Mouse (Mus musculus): Measurements from ENCODE around the gene Vmn2r16.

Vmn2r16 gene

GRCm38 (mm10) chr5:109329862-109330261 is at the start of gene Vmn2r16:
Gene Vmn2r16 (plus strand): TSS chr5:109330162.
- DNase-seq: no peak

GRCm38 (mm10) chr5:109294655-109295054 is 35.3 kb upstream of the Vmn2r16 start:
- no peak for DNase-seq

DNA sequence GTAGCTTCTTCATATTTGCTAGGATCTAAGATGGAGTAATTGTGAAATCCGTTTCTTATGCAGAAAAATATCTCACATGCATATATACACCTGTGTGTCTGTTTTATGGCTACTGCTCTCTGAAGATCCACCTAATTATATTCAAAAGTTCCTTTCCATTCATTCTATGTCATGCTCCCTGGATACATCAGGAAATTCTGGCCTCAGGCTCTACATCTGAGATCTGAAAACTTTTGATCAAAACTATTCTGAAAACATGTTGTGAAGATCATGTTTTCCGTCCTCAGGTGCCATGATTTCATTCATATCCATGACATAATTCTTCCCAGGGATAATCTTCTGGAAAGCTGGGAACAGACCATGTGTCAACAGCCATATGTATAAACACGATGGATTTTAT is 32.4 kb upstream of the Vmn2r16 start, which contains the start of gene Vmn2r15:
Gene Vmn2r15 (minus strand): TSS at position 101 of the 400 bp plus-strand sequence.
- DNase-seq: no peak

GRCm38 (mm10) chr5:109419388-109419787 is 89.4 kb downstream of the Vmn2r16 start, which contains the start of gene Vmn2r17:
Gene Vmn2r17 (plus strand): TSS chr5:109419688.
- DNase-seq: no peak

All from lung, adult 18-20 months (tissue).